Mouse (Mus musculus) thymus, adult 2 months (tissue): ENCODE results near the gene Exosc5. TPM values are rescaled to one million over a fixed set of nuclear protein-coding genes. Genes with fewer than 3 reads are reported as not detected.

ENCODE experiments used
- DNase-seq: peaks from one replicate; pipeline ENCODE4 v3.0.0; 2021
- H3K27ac ChIP-seq: fragments of 200-500 bp; 2 replicates; pipeline ENCODE4 v1.5.1; 2012; ENCODE audit warnings: low read length, control low read depth; ENCODE audit not compliant: control insufficient read depth, insufficient read depth
- H3K27me3 ChIP-seq: fragments of 200-500 bp; 2 replicates; pipeline ENCODE4 v1.6.1; 2012; ENCODE audit warnings: mild to moderate bottlenecking, low read length, moderate library complexity, mixed read lengths; ENCODE audit not compliant: control insufficient read depth, insufficient read depth
- H3K36me3 ChIP-seq: fragments of 200-500 bp; 2 replicates; pipeline ENCODE4 v1.6.1; 2012; ENCODE audit warnings: mild to moderate bottlenecking, low read length, moderate library complexity; ENCODE audit not compliant: control insufficient read depth, insufficient read depth
- H3K4me1 ChIP-seq: fragments of 200-500 bp; replicated peaks from 2 replicates; pipeline ENCODE4 v1.6.1; 2012; ENCODE audit warnings: low read length; ENCODE audit not compliant: control insufficient read depth, insufficient read depth
- H3K4me3 ChIP-seq: fragments of 200-500 bp; 2 replicates; pipeline ENCODE4 v1.5.1; 2012; ENCODE audit warnings: mild to moderate bottlenecking, low read length, control low read depth, moderate library complexity; ENCODE audit not compliant: control insufficient read depth, insufficient read depth
- CTCF ChIP-seq: fragments of 200-500 bp; IDR thresholded peaks from 2 replicates; pipeline ENCODE4 v1.5.1; 2012; ENCODE audit warnings: mild to moderate bottlenecking, control low read depth, low read length, moderate library complexity, borderline replicate concordance; ENCODE audit not compliant: control insufficient read depth, poor library complexity, insufficient read depth; ENCODE audit errors: extremely low read depth
- POLR2A ChIP-seq: fragments of 200-500 bp; IDR thresholded peaks from 2 replicates; pipeline ENCODE4 v1.6.1; 2012; ENCODE audit warnings: mild to moderate bottlenecking, low read length, control low read depth, moderate library complexity; ENCODE audit not compliant: control insufficient read depth, poor library complexity, insufficient read depth; ENCODE audit errors: extremely low read depth
- WGBS: fragments of 180-500 bp; shearing (Covaris S2); methylation state at CpG from one replicate; pipeline ENCODE4 v1.1.7; 2018; 5-methylcytosine and 5-hydroxymethylcytosine counted together
- polyA plus RNA-seq: library from polyadenylated mRNA; depleted of rRNA; stranded (reverse); fragments of >200 nt; gene quantifications from 2 replicates; pipeline ENCODE4 v1.2.3, GENCODE M21; 2012

The Exosc5 gene
- polyA plus RNA-seq, 1 experiment: 146 TPM

- no peak for DNase-seq
- H3K27me3 ChIP-seq: no peaks in the 10 kb centered on the region; the same call in 1 of the 2 replicates
- WGBS: 92% methylated on average over 15 of the region's 15 CpGs
- TF ChIP-seq POLR2A (no peak), CTCF (no peak)
- peaks cover 17% of the 10 kb centered on the region for H3K4me1 ChIP-seq
- no peaks in the 10 kb centered on the region for H3K36me3 ChIP-seq
- H3K27ac ChIP-seq: no peak overlapping the region
- no peak overlapping the region for H3K4me3 ChIP-seq
Observed at GRCm38 (mm10) chr7:25676085-25676781, 17.3 kb downstream of the Exosc5 start.

- no peak for TF ChIP-seq CTCF
- no peak for TF ChIP-seq POLR2A
- Histone ChIP-seq H3K4me1 (peaks cover 25% of the 10 kb centered on the region), H3K4me3 (no peak overlapping the region), H3K27ac (no peak overlapping the region), H3K36me3 (no peaks in the 10 kb centered on the region), H3K27me3 (no peaks in the 10 kb centered on the region; the same call in 1 of the 2 replicates)
- 97% methylated on average over 7 of the region's 7 CpGs for WGBS
- DNase-seq: no peak
Observed at GRCm38 (mm10) chr7:25677013-25677412, 18.0 kb downstream of the Exosc5 start.

GRCm38 (mm10) chr7:25679971-25680370, 21.0 kb downstream of the Exosc5 start:
- Histone ChIP-seq H3K27me3 (no peaks in the 10 kb centered on the region), H3K4me3 (no peak overlapping the region), H3K4me1 (peaks cover 44% of the 10 kb centered on the region), H3K36me3 (no peaks in the 10 kb centered on the region), H3K27ac (peak overlapping the region; percentile 97)
- peak; percentile 31 for DNase-seq
- TF ChIP-seq POLR2A (no peak), CTCF (no peak)
- 8% methylated on average over 6 of the region's 6 CpGs for WGBS

GRCm38 (mm10) chr7:25680514-25681258, 21.7 kb downstream of the Exosc5 start, which contains the start of gene B9d2:
Gene B9d2, plus strand, starts transcription at chr7:25680780.
- H3K36me3 ChIP-seq: no peaks in the 10 kb centered on the region
- peak within 1 kb of the TSS; percentile 76 for H3K4me3 ChIP-seq
- TF ChIP-seq CTCF (no peak; the same call in none of the 2 replicates), POLR2A (peak; percentile 86)
- WGBS: under 1% methylated on average over 46 of the region's 46 CpGs
- H3K4me1 ChIP-seq: peaks cover 47% of the 10 kb centered on the region
- H3K27me3 ChIP-seq: no peaks in the 10 kb centered on the region
- peak within 1 kb of the TSS; percentile 97 for H3K27ac ChIP-seq
- peak; percentile 98 for DNase-seq

GRCm38 (mm10) chr7:25681341-25682231, 22.6 kb downstream of the Exosc5 start:
- H3K4me1 ChIP-seq: peaks cover 56% of the 10 kb centered on the region
- peak overlapping the region; percentile 97 for H3K27ac ChIP-seq
- DNase-seq: peak; percentile 64
- H3K4me3 ChIP-seq: peak overlapping the region; percentile 23
- WGBS: 4% methylated on average over 15 of the region's 15 CpGs
- H3K27me3 ChIP-seq: no peaks in the 10 kb centered on the region
- no peaks in the 10 kb centered on the region for H3K36me3 ChIP-seq
- no peak for TF ChIP-seq CTCF
- no peak for TF ChIP-seq POLR2A

GRCm38 (mm10) chr7:25683474-25684180, 24.7 kb downstream of the Exosc5 start:
- peak; percentile 69 for DNase-seq
- Histone ChIP-seq H3K36me3 (no peaks in the 10 kb centered on the region), H3K4me3 (no peak overlapping the region), H3K4me1 (peaks cover 56% of the 10 kb centered on the region), H3K27ac (peak overlapping the region; percentile 93), H3K27me3 (no peaks in the 10 kb centered on the region)
- no peak for TF ChIP-seq POLR2A
- WGBS: 8% methylated on average over 7 of the region's 7 CpGs
